Mouse (Mus musculus) erythroblast, embryonic 14.5 days (primary cell): Measurements from ENCODE around the gene Sap30. TPM values are rescaled to one million over a fixed set of nuclear protein-coding genes. Genes with fewer than 3 reads are reported as not detected.
"Not testable (repeated sequence)": the region's sequence is repeated elsewhere in the genome, so short reads cannot be mapped to it uniquely, and the experiment has no call there.

ENCODE experiments used
- H3K27me3 ChIP-seq: 2 replicates; pipeline ENCODE4 v1.6.1; 2012; ENCODE audit warnings: inconsistent platforms; ENCODE audit not compliant: control insufficient read depth
- H3K36me3 ChIP-seq: 2 replicates; pipeline ENCODE4 v1.6.1; 2012; ENCODE audit warnings: mild to moderate bottlenecking, inconsistent platforms; ENCODE audit not compliant: control insufficient read depth
- H3K4me1 ChIP-seq: 2 replicates; pipeline ENCODE4 v1.6.1; 2012; ENCODE audit warnings: inconsistent platforms; ENCODE audit not compliant: control insufficient read depth
- H3K4me3 ChIP-seq: replicated peaks from 2 replicates; pipeline ENCODE3; 2012; ENCODE audit warnings: moderate library complexity, mild to moderate bottlenecking, inconsistent platforms
- H3K9me3 ChIP-seq: 2 replicates; pipeline ENCODE4 v1.6.1; 2012; ENCODE audit warnings: low read length, inconsistent platforms, mixed read lengths; ENCODE audit not compliant: control insufficient read depth
- GATA1 ChIP-seq: IDR thresholded peaks from 2 replicates; pipeline ENCODE4 v1.6.1; 2012; ENCODE audit warnings: low read length, inconsistent platforms, mixed read lengths
- TAL1 ChIP-seq: IDR thresholded peaks from 3 replicates; pipeline ENCODE4 v1.6.1; 2012; ENCODE audit warnings: low read length, inconsistent platforms, mixed read lengths
- polyA plus RNA-seq: library from polyadenylated mRNA; stranded (reverse); fragments of >175 nt; gene quantifications from 2 replicates; pipeline ENCODE4 v1.2.3, GENCODE M21; 2012

Gene Sap30
- polyA plus RNA-seq, 1 experiment: 2.0 TPM

DNA sequence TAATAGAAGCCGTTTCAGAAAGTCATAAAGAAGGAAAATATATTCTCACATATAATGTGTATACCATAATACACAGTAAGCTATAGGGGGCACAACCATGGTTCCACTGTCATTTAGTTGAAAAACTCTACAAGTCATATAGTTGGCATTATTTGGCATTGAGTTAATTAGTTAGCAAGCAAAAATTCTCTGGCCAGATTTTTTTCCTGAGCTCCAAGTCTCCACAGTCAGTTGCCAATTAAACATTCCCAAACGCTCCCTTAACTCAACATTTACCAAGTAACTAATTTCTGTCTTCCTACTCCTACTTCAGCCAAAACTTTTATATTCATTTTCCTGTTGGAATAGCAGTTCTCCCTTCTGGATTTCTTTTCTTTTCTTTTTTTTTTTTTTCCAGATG is 34.3 kb downstream of the Sap30 start:
- no peaks in the 10 kb centered on the region for H3K36me3 ChIP-seq
- H3K27me3 ChIP-seq: no peaks in the 10 kb centered on the region
- no peak for TF ChIP-seq TAL1
- no peak for TF ChIP-seq GATA1
- H3K4me1 ChIP-seq: no peaks in the 10 kb centered on the region
- H3K9me3 ChIP-seq: no peaks in the 10 kb centered on the region
- no peak overlapping the region for H3K4me3 ChIP-seq

DNA sequence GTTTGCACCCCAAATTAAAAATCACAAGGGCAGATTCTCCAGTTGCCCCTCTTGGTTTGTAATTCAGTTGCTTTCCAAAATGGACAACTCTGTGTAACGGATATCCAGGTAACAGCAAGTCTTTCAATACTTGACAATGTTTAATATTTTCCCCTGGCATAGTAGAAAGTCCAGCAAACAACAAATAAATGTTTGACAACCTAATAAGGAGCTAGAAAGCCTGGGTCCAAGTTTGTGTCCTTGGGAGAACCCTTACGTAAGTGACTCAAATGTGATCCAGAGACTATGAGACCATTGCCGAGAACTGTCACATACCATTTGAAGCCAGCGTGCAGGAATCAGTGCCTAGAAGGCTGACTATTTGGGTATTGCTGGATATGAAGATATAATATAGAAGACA is 35.8 kb downstream of the Sap30 start:
- no peak overlapping the region for H3K4me3 ChIP-seq
- H3K36me3 ChIP-seq: no peaks in the 10 kb centered on the region
- no peaks in the 10 kb centered on the region for H3K27me3 ChIP-seq
- TF ChIP-seq TAL1 (no peak), GATA1 (no peak)
- no peaks in the 10 kb centered on the region for H3K9me3 ChIP-seq
- no peaks in the 10 kb centered on the region for H3K4me1 ChIP-seq

DNA sequence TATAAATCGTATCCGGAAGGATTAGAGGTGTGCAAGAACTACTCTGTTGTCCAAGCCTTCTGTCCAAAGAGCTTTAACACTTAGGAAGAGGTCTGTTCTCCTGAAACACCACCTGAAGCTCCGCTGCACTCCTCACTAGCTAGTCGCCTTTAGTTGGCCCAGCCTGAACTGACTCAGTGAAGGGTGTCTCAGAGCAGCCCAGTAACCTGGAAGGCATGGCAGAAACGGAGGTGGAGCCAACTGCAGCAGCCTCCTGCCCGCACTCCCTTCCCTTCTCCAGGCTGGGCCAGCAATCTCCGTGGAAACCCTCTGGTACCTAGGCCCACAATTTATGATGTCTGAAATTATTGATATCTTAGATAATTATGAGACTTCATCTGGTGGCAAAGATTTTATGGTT is 36.9 kb downstream of the Sap30 start:
- no peak overlapping the region for H3K4me3 ChIP-seq
- H3K9me3 ChIP-seq: no peaks in the 10 kb centered on the region
- no peaks in the 10 kb centered on the region for H3K36me3 ChIP-seq
- TF ChIP-seq GATA1: no peak
- no peak for TF ChIP-seq TAL1
- H3K4me1 ChIP-seq: no peaks in the 10 kb centered on the region
- no peaks in the 10 kb centered on the region for H3K27me3 ChIP-seq

DNA sequence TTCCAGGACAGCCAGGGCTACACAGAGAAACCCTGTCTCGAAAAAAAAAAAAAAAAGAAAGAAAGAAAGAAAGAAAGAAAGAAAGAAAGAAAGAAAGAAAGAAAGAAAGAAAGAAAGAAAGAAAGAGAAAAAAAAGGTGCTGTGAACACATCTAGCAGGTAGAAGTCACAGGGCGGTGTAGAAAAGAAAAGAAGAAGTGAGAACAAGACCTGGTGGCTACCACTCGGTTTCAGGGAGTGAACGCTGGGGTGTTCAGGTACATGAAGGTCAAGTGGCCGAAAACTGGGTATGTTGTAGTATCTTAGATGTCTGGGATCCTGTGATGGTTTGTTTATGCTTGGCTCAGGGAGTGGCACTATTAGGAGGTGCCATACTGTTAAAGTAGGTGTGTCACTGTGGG is 41.8 kb downstream of the Sap30 start:
- not testable (repeated sequence) for H3K36me3 ChIP-seq, H3K9me3 ChIP-seq, H3K4me3 ChIP-seq, H3K4me1 ChIP-seq, H3K27me3 ChIP-seq

DNA sequence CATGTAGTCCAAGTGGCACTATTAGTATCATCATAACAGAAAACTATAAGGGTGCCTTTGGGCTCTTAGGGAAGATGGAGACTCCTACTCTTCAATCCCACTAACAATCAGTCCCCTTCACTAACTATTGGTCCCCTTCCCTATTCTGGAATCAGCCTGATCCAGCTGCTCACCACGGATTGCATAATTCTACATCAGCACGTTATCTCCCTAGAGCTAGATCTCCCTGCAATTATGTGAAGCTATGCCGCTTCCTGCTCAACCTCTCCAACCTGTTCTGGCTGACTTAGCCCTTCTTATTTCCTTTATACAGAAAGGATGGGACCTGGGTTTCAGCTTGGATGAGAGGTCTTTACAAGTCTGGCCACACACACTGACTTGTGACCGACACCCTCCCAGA is 44.4 kb downstream of the Sap30 start:
- TF ChIP-seq GATA1 (no peak), TAL1 (no peak)
- Histone ChIP-seq H3K9me3 (no peaks in the 10 kb centered on the region), H3K27me3 (no peaks in the 10 kb centered on the region), H3K4me1 (no peaks in the 10 kb centered on the region), H3K4me3 (no peak overlapping the region), H3K36me3 (no peaks in the 10 kb centered on the region)

DNA sequence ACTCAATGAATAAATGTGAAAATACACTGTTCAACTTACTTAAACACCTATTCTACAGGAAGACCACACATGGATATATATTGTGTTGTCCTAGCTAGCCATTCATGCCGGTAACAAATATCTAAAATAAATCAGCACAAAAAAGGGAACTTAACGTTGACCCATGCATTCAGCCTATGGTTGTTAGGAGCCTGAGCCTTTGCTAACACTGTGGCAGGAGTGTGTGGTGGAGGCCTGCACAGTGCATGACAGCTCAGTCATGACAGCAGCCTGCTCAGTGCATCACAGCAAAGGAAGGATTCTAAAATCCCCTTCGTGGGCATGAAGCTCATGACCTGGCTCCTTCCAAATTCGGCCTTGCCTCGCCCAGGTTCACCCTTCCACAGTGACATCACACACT is 46.1 kb downstream of the Sap30 start:
- Histone ChIP-seq H3K4me1 (no peaks in the 10 kb centered on the region), H3K4me3 (no peak overlapping the region), H3K36me3 (no peaks in the 10 kb centered on the region), H3K9me3 (no peaks in the 10 kb centered on the region), H3K27me3 (no peaks in the 10 kb centered on the region)
- TF ChIP-seq TAL1 (no peak), GATA1 (no peak)

DNA sequence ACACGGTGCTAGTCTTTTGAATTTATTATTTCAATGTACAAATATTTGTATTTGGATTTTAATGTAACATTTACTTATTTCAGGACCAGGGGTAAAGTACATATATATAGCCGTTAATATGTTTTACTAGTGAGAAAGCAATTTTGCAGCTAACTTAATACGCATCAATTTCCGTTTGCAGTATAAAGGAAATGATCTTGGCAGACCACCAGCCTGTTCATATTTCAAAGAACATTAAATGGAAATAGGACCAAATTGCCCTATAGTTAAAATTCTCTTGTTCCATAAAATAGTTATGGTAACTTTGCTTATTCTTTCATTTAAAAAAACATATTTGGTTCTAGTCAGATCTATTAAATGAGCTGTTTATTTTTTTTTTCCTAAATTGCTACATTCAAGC is 46.5 kb downstream of the Sap30 start:
- no peaks in the 10 kb centered on the region for H3K27me3 ChIP-seq
- TF ChIP-seq GATA1: no peak
- no peak for TF ChIP-seq TAL1

DNA sequence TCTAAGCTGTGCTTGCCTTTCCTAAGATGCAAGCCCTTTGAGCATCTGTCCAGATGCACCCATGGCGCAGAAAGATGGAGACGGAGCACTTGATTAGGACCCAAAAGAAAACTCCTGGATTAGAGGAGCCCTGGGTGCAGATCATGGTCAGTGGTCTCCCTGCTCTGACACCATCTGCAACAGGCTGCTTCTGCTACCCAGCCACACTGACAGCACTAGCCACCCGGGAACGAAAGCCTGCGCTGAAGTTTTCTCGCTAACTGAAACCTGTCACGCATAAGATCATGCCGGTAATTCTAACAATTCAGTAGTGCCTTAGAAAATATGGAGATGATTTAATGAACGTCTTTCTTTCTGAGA is 51.2 kb downstream of the Sap30 start:
- H3K36me3 ChIP-seq: no peaks in the 10 kb centered on the region
- H3K27me3 ChIP-seq: no peaks in the 10 kb centered on the region
- H3K4me3 ChIP-seq: no peak overlapping the region
- no peaks in the 10 kb centered on the region for H3K4me1 ChIP-seq
- no peaks in the 10 kb centered on the region for H3K9me3 ChIP-seq
- TF ChIP-seq GATA1 (no peak), TAL1 (no peak)

More for the DNA sequence above, 46.5 kb downstream of the Sap30 start:
- Histone ChIP-seq H3K36me3 (no peaks in the 10 kb centered on the region), H3K9me3 (no peaks in the 10 kb centered on the region), H3K4me3 (no peak overlapping the region), H3K4me1 (no peaks in the 10 kb centered on the region)

DNA sequence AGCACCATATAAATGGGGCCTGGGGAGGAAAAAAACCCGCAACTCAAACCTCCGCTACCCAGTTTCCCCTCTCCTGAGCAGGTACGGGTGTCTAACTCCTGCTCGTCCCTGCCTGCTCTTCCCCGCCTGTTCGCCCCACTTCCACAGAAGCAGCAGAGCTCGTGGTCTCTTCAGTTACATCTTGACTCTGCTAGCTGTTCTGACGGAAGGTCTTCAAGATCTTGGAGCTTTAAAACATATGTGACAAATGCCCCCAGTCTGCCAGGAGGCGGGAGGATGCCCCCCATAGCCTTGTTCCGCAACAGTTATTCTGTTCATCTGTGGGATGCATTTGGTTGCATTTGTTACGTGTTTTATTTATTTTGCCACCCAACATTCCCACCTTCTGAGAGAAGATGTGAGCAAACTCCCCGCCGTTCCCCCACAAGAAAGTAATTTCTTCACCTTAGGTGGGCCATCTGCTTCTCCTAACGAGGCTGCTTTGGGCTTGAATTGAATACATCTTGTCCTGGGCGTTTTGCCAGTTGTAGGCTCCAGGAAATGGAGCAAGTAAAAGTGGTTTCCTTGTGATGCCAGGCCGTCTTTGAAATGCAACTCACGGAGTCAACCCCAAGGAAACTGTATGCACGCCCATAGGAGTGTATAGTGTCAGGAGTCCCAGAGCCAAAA is 51.8 kb downstream of the Sap30 start:
- no peaks in the 10 kb centered on the region for H3K36me3 ChIP-seq
- no peak for TF ChIP-seq GATA1
- no peak for TF ChIP-seq TAL1
- H3K9me3 ChIP-seq: no peaks in the 10 kb centered on the region
- H3K27me3 ChIP-seq: no peaks in the 10 kb centered on the region
- H3K4me1 ChIP-seq: no peaks in the 10 kb centered on the region
- H3K4me3 ChIP-seq: no peak overlapping the region

DNA sequence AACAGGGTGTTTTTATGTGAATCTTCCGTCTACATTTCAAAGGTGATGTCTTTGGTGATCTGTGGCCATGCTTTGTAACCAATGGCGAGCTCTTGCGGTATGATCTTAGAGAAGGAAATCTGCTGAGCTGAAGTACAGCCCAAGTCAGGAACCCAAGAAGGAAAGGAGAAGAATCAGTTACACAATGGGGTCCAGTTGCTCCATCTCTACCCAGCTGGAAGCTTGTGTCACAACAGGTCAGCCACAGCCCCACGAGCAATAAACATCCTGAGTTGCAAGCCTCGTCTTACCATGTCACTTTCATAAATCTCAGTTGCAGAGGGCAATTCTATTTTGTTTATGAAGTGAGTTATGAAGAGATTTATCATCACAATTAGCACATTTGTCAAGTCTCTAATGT is 54.9 kb downstream of the Sap30 start:
- Histone ChIP-seq H3K9me3 (no peaks in the 10 kb centered on the region), H3K4me1 (no peaks in the 10 kb centered on the region; the same call in 1 of the 2 replicates), H3K36me3 (no peaks in the 10 kb centered on the region), H3K27me3 (peaks cover 3% of the 10 kb centered on the region), H3K4me3 (no peak overlapping the region)
- no peak for TF ChIP-seq GATA1
- TF ChIP-seq TAL1: no peak

Other genes starting within 250 kb of the Sap30 start
- gene Hand2, start 166.9 kb downstream of the Sap30 start, polyA plus RNA-seq: 0.06 TPM in 1 of 2 replicates, not detected in the other
- not detected in 2 replicates for gene Scrg1, start 31.9 kb downstream of the Sap30 start, polyA plus RNA-seq
- gene Hmgb2, start 24.0 kb upstream of the Sap30 start, polyA plus RNA-seq: 46.5 and 51.4 TPM in 2 replicates
- 0.06 TPM in 1 of 2 replicates, not detected in the other for gene Galnt7, start 165.2 kb upstream of the Sap30 start, polyA plus RNA-seq